Mouse (Mus musculus) monocyte, adult 5-6 weeks (primary cell): ENCODE results near the gene Zup1. TPM values are rescaled to one million over a fixed set of nuclear protein-coding genes. Genes with fewer than 3 reads are reported as not detected.

Experiments
- total RNA-seq: library from RNA; stranded (forward); fragments of 200-1000, 200-491, 200-594 nt; gene quantifications from 3 replicates; pipeline ENCODE4 v1.2.3, GENCODE M21; 2017

The Zup1 gene
- total RNA-seq, 1 experiment from 2014 or later = 75.7 TPM

Other genes starting within 250 kb of the Zup1 start
- not detected in 3 replicates for gene Sult3a2, start 164.6 kb downstream of the Zup1 start, total RNA-seq
- gene Sult3a1, start 93.5 kb downstream of the Zup1 start, total RNA-seq = not detected in 3 replicates
- not detected in 3 replicates for gene Rsph4a, start 46.2 kb downstream of the Zup1 start, total RNA-seq
- 87.2 to 102 TPM (median 97.4 TPM) in 3 replicates for gene Rwdd1, start 68.4 kb upstream of the Zup1 start, total RNA-seq
- not detected in 3 replicates for gene Trappc3l, start 86.3 kb upstream of the Zup1 start, total RNA-seq
- not detected in 3 replicates for gene Calhm4, start 93.0 kb upstream of the Zup1 start, total RNA-seq
- not detected in 3 replicates for gene Calhm5, start 145.2 kb upstream of the Zup1 start, total RNA-seq
- 23.3 to 41.0 TPM (median 24.7 TPM) in 3 replicates for gene Calhm6, start 176.7 kb upstream of the Zup1 start, total RNA-seq